Mouse (Mus musculus): Measurements from ENCODE around the gene Hectd4. TPM values are rescaled to one million over a fixed set of nuclear protein-coding genes. Genes with fewer than 3 reads are reported as not detected.

Hectd4 gene
- total and polyA plus RNA-seq, 3 experiments: 9.8 to 23.1 (median 22.6) TPM

DNA sequence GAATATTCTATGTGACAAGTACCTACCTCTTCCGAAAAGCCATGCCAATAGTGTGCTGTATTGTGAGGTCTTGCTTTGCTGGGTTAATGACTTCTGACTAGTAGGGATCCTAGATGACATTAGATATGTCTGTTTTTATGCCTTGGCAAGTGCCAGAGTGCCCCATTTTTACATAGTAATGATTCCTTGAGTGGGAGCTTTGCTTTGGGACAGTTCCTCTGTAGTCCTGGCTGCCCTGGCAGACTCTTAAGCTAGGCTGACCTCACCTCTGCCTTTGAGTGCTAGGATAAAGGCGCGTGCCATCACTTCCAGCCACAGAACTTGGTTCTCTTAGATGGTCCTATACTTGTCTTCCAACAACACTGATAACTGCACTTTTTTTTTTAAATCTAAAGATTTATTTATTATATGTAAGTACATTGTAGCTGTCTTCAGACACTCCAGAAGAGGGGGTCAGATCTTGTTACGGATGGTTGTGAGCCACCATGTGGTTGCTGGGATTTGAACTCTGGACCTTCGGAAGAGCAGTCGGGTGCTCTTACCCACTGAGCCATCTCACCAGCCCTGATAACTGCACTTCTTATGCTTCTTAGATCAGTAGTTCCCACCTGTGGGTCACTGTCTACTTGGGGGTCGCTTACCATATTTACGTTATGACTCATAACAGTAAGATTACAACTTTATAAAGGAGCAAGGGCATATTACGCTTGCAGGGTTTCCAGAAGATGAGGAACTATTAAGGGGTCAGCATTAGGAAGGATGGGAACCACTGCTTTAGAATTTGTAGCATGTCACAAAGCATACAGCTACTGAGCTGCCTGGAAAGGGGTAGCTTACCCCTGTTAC, 10.0 kb upstream of the Hectd4 start:
- Histone ChIP-seq H3K4me1 (ENCODE audit: control insufficient read depth, insufficient read depth, low read length) (peaks cover 3% of the 10 kb centered on the region; the same call in 1 of the 2 replicates), H3K36me3 (ENCODE audit: control insufficient read depth, insufficient read depth, low read length) (peaks cover 7% of the 10 kb centered on the region), H3K79me2 (replicated peaks; ENCODE audit: control insufficient read depth, insufficient read depth, low read length) (no peaks in the 10 kb centered on the region), H3K9ac (ENCODE audit: low read depth, low read length) (no peak overlapping the region), H3K4me3 (no peak overlapping the region), H3K27ac (no peak overlapping the region), H3K27me3 (ENCODE audit: control insufficient read depth, insufficient read depth, low read length) (no peaks in the 10 kb centered on the region)
- 79% methylated on average over 9 of the region's 9 CpGs for WGBS
- DNase-seq: no peak
- TF ChIP-seq POLR2A (IDR thresholded peaks at IDR 0.05; ENCODE audit: insufficient read depth, low read depth, low read length) (no peak), EP300 (IDR thresholded peaks at IDR 0.05; ENCODE audit: insufficient read depth, low read depth, low read length) (no peak), CTCF (IDR thresholded peaks at IDR 0.05) (no peak)
- intact Hi-C loops (cut with DNase I): no loop called here

DNA sequence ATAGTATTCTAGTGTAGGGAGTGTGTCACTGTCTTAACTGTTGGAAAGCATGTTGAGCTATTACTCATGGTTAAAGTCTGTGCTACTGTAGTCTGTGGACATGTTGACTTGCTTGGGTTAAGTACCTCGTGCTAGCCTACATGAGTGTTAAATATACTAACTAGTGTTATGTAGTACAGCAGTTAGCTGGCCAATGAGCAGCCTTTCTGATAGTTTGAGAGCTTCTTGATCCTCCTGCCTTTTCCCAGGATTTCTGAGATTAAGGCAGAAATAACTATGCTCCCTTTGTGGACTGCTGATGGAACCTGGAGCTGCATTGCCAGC, 9.5 kb upstream of the Hectd4 start:
- Histone ChIP-seq H3K9ac (ENCODE audit: low read depth, low read length) (no peak overlapping the region), H3K36me3 (ENCODE audit: control insufficient read depth, insufficient read depth, low read length) (peaks cover 7% of the 10 kb centered on the region), H3K27ac (no peak overlapping the region), H3K79me2 (replicated peaks; ENCODE audit: control insufficient read depth, insufficient read depth, low read length) (no peaks in the 10 kb centered on the region), H3K4me1 (ENCODE audit: control insufficient read depth, insufficient read depth, low read length) (0 out of 2 replicates have a peak, but pooled peaks cover 2% of the 10 kb centered on the region), H3K4me3 (no peak overlapping the region), H3K27me3 (ENCODE audit: control insufficient read depth, insufficient read depth, low read length) (no peaks in the 10 kb centered on the region)
- 83% methylated on average over 1 of the region's 1 CpGs for WGBS
- no peak for DNase-seq
- intact Hi-C loops (cut with DNase I): no loop called here
- TF ChIP-seq EP300 (IDR thresholded peaks at IDR 0.05; ENCODE audit: insufficient read depth, low read depth, low read length) (no peak), CTCF (IDR thresholded peaks at IDR 0.05) (no peak), POLR2A (IDR thresholded peaks at IDR 0.05; ENCODE audit: insufficient read depth, low read depth, low read length) (no peak)

- Histone ChIP-seq H3K36me3 (ENCODE audit: control insufficient read depth, insufficient read depth, low read length) (peaks cover 2% of the 10 kb centered on the region), H3K79me2 (replicated peaks; ENCODE audit: control insufficient read depth, insufficient read depth, low read length) (no peaks in the 10 kb centered on the region), H3K27me3 (ENCODE audit: control insufficient read depth, insufficient read depth, low read length) (no peaks in the 10 kb centered on the region), H3K4me3 (no peak overlapping the region), H3K9ac (ENCODE audit: low read depth, low read length) (no peak overlapping the region), H3K27ac (no peak overlapping the region), H3K4me1 (ENCODE audit: control insufficient read depth, insufficient read depth, low read length) (no peaks in the 10 kb centered on the region)
- intact Hi-C loops (cut with DNase I): no loop called here
- no peak for TF ChIP-seq POLR2A (IDR thresholded peaks at IDR 0.05; ENCODE audit: insufficient read depth, low read depth, low read length)
- no peak for TF ChIP-seq EP300 (IDR thresholded peaks at IDR 0.05; ENCODE audit: insufficient read depth, low read depth, low read length)
- no peak for TF ChIP-seq CTCF (IDR thresholded peaks at IDR 0.05)
- 90% methylated on average over 6 of the region's 6 CpGs for WGBS
- no peak for DNase-seq
These were observed 7.9 kb upstream of the Hectd4 start for GRCm38 (mm10) chr5:121212108-121212507.

DNA sequence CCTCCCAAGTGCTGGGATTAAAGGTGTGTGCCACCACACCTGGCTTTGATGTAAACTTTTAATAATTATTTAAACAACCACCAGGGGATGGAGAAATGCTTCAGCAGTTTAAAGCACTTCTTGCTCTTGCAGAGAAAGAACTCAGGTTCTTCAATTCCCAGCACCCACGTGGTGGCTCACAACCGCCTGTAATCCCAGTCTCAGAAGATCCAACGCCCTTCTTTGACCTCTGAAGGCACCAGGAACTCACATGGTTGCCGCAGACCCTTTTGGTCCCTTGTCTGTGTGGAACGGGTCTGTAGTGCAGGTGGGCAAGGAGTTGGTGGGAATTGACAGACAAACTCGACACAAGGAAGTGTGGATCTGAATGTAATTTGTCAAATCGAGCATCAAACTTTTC, 5.3 kb upstream of the Hectd4 start:
- H3K4me1 ChIP-seq (ENCODE audit: control insufficient read depth, insufficient read depth, low read length): no peaks in the 10 kb centered on the region
- no peak overlapping the region for H3K4me3 ChIP-seq
- intact Hi-C loops (cut with DNase I): loop anchor here (1.0 to 5.0 kb wide), 2 partner anchors 53 to 178 kb away; no protein-coding TSS in a partner anchor
- no peaks in the 10 kb centered on the region for H3K79me2 ChIP-seq (replicated peaks; ENCODE audit: control insufficient read depth, insufficient read depth, low read length)
- no peaks in the 10 kb centered on the region; the same call in 1 of the 2 replicates for H3K36me3 ChIP-seq (ENCODE audit: control insufficient read depth, insufficient read depth, low read length)
- WGBS: 45% methylated on average over 7 of the region's 7 CpGs
- DNase-seq: no peak
- no peaks in the 10 kb centered on the region for H3K27me3 ChIP-seq (ENCODE audit: control insufficient read depth, insufficient read depth, low read length)
- H3K9ac ChIP-seq (ENCODE audit: low read depth, low read length): no peak overlapping the region
- H3K27ac ChIP-seq: no peak overlapping the region
- TF ChIP-seq EP300 (IDR thresholded peaks at IDR 0.05; ENCODE audit: insufficient read depth, low read depth, low read length) (no peak), CTCF (IDR thresholded peaks at IDR 0.05) (no peak), POLR2A (IDR thresholded peaks at IDR 0.05; ENCODE audit: insufficient read depth, low read depth, low read length) (no peak)

DNA sequence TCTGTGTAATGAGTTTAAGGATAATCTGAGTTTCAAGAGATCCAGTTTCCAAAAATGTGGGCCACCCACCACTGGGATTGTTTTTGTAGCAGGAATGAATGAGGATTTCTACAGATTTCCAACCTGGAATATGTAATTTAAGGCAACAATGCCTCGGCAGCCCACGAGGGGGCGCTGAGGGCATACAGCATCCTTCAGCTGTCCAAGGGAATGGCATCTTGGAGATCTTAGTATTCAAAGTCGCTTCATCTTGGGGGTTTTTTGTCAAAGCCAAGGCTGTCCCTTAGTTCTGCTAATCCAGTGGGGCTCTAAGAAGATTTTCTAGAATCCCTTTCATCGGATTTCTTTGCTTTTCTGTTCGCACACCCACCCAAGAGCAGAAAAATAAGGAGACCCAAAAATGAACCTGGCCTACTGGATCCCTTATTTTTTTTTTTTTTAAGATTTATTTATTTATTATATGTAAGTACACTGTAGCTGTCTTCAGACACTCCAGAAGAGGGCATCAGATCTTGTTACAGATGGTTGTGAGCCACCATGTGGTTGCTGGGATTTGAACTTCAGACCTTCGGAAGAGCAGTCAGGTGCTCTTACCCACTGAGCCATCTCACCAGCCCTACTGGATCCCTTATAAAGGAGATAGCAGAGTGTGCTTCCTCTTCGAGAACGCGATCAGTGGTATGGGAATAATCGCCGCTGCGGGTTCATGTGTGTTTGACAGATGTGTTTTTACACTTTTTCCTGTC, 4.5 kb upstream of the Hectd4 start:
- Histone ChIP-seq H3K36me3 (ENCODE audit: control insufficient read depth, insufficient read depth, low read length) (no peaks in the 10 kb centered on the region; the same call in 1 of the 2 replicates), H3K27ac (no peak overlapping the region), H3K9ac (ENCODE audit: low read depth, low read length) (no peak overlapping the region), H3K4me1 (ENCODE audit: control insufficient read depth, insufficient read depth, low read length) (no peaks in the 10 kb centered on the region), H3K79me2 (replicated peaks; ENCODE audit: control insufficient read depth, insufficient read depth, low read length) (no peaks in the 10 kb centered on the region), H3K4me3 (no peak overlapping the region), H3K27me3 (ENCODE audit: control insufficient read depth, insufficient read depth, low read length) (no peaks in the 10 kb centered on the region)
- TF ChIP-seq EP300 (IDR thresholded peaks at IDR 0.05; ENCODE audit: insufficient read depth, low read depth, low read length) (peak; percentile 80; the same call in 1 of the 2 replicates), POLR2A (IDR thresholded peaks at IDR 0.05; ENCODE audit: insufficient read depth, low read depth, low read length) (no peak), CTCF (IDR thresholded peaks at IDR 0.05) (peak; percentile 98; the same call in 1 of the 2 replicates)
- WGBS: 34% methylated on average over 13 of the region's 13 CpGs
- intact Hi-C loops (cut with DNase I): loop anchor here (1.0 to 5.0 kb wide), 2 partner anchors 52 to 177 kb away; no protein-coding TSS in a partner anchor
- DNase-seq: peak; percentile 52 to 73

All from heart, adult 2 months (tissue).